Mouse (Mus musculus) gastrocnemius, postnatal 4 days (tissue): ENCODE measurements around the gene Themis3. TPM values are rescaled to one million over a fixed set of nuclear protein-coding genes. Genes with fewer than 3 reads are reported as not detected.

Source experiments
- total RNA-seq, 2 experiments: library from RNA; stranded (reverse); gene quantifications; 2 replicates each; pipeline ENCODE4 v1.2.3; 2021

The Themis3 gene
- total RNA-seq, 2 experiments from 2014 or later, result not detected

Other genes starting within 250 kb of the Themis3 start
- 10 to 100 TPM; 30.3 to 31.4 TPM for gene Mtcl1, start 144.9 kb downstream of the Themis3 start, total RNA-seq
- gene Rab12, start 74.9 kb downstream of the Themis3 start, total RNA-seq, result 100 to 1,000 TPM; 119 to 128 TPM